Mouse (Mus musculus): ENCODE data around the gene A630076J17Rik.

The A630076J17Rik gene

GRCm38 (mm10) chr3:107230527-107230926 is at the start of gene A630076J17Rik:
Gene A630076J17Rik (plus strand): TSS chr3:107230614.
- DNase-seq: peak in 1 of 2 experiments; percentile 24

- no peak for DNase-seq
These were observed 49.6 kb upstream of the A630076J17Rik start for GRCm38 (mm10) chr3:107180860-107181259.

GRCm38 (mm10) chr3:107182756-107183155 is 47.7 kb upstream of the A630076J17Rik start, which contains the start of gene Kcna10:
Gene Kcna10 (plus strand): TSS chr3:107183056.
- DNase-seq: no peak

GRCm38 (mm10) chr3:107183178-107183577 is 47.2 kb upstream of the A630076J17Rik start:
- peak in 1 of 2 experiments; percentile 3 for DNase-seq

GRCm38 (mm10) chr3:107185597-107185996 is 44.8 kb upstream of the A630076J17Rik start:
- DNase-seq: no peak

GRCm38 (mm10) chr3:107187022-107187421 is 43.4 kb upstream of the A630076J17Rik start:
- DNase-seq: no peak

- DNase-seq: peak in 1 of 2 experiments; percentile 7
These were observed 42.1 kb upstream of the A630076J17Rik start for GRCm38 (mm10) chr3:107188226-107188899.

GRCm38 (mm10) chr3:107201310-107202180 is 28.9 kb upstream of the A630076J17Rik start:
- DNase-seq: no peak

GRCm38 (mm10) chr3:107204413-107204812 is 26.0 kb upstream of the A630076J17Rik start:
- DNase-seq: no peak

- DNase-seq: no peak
These were observed 25.2 kb upstream of the A630076J17Rik start for GRCm38 (mm10) chr3:107205170-107205569.

- peak; percentile 46 to 79 for DNase-seq
These were observed 24.4 kb upstream of the A630076J17Rik start for GRCm38 (mm10) chr3:107205994-107206393.

GRCm38 (mm10) chr3:107206490-107207150 is 23.8 kb upstream of the A630076J17Rik start:
- DNase-seq: no peak

- no peak for DNase-seq
These were observed 22.7 kb upstream of the A630076J17Rik start for GRCm38 (mm10) chr3:107207625-107208253.

- DNase-seq: no peak
These were observed 15.8 kb upstream of the A630076J17Rik start for GRCm38 (mm10) chr3:107214606-107215005.

- DNase-seq: no peak
These were observed 13.9 kb upstream of the A630076J17Rik start for GRCm38 (mm10) chr3:107216400-107217100.

GRCm38 (mm10) chr3:107217101-107217480 is 13.3 kb upstream of the A630076J17Rik start:
- no peak for DNase-seq

- no peak for DNase-seq
These were observed 11.8 kb upstream of the A630076J17Rik start for GRCm38 (mm10) chr3:107218572-107218971.

- no peak for DNase-seq
These were observed 8.8 kb upstream of the A630076J17Rik start, which contains the start of gene Cym for GRCm38 (mm10) chr3:107221608-107222007. Gene Cym (minus strand): TSS chr3:107221732.

- no peak for DNase-seq
These were observed 7.2 kb upstream of the A630076J17Rik start for GRCm38 (mm10) chr3:107223230-107223629.

- no peak for DNase-seq
These were observed 4.6 kb upstream of the A630076J17Rik start for GRCm38 (mm10) chr3:107225820-107226219.

- no peak for DNase-seq
These were observed 1.2 kb upstream of the A630076J17Rik start for GRCm38 (mm10) chr3:107229221-107229620.

- peak in 1 of 2 experiments; percentile 22 for DNase-seq
These were observed 592 bp upstream of the A630076J17Rik start for GRCm38 (mm10) chr3:107229822-107230221.
